Mouse (Mus musculus) urinary bladder, postnatal 10 days (tissue): ENCODE results near the gene Gm36864.
"Not testable (repeated sequence)": the region's sequence is repeated elsewhere in the genome, so short reads cannot be mapped to it uniquely, and the experiment has no call there.

Experiments used
- DNase-seq: peaks from one replicate; pipeline ENCODE4 v3.0.0; 2022; ENCODE audit warnings: low spot score

Gm36864 gene

GRCm38 (mm10) chr7:44235909-44236308, at the start of gene Gm36864:
TSS of gene Gm36864 (plus strand) at chr7:44236177.
- no peak for DNase-seq

DNA sequence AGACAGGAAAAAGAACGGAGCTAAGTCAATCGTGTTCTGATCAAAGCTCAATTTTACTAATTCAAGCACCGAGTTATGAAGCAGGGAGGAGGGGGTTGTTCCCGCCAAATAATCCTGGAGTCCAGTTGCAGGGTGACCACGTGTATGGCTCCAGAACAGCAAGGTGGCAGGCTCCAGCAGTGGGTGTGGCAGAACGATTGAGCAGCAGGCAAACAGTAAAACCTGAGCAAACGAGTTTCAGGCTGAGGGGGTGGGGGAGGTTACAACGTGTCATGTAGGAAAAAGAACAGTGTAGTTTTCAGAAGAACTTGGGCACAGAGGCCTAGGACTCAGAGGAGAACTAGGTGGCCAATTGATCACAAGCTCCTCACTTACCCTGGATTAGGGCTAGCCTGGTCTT, 49.5 kb upstream of the Gm36864 start:
- DNase-seq, result not testable (repeated sequence)

GRCm38 (mm10) chr7:44187936-44188335, 48.0 kb upstream of the Gm36864 start, which contains the start of gene Klk1b24:
TSS of gene Klk1b24 (plus strand) at chr7:44188236.
- DNase-seq, result not testable (repeated sequence)

- not testable (repeated sequence) for DNase-seq
Observed at GRCm38 (mm10) chr7:44193466-44193865, 42.5 kb upstream of the Gm36864 start.

- DNase-seq, result no peak
Observed at GRCm38 (mm10) chr7:44197891-44198290, 38.1 kb upstream of the Gm36864 start, which contains the start of gene Klk1b3. TSS of gene Klk1b3 (plus strand) at chr7:44198191.

- DNase-seq, result not testable (repeated sequence)
Observed at GRCm38 (mm10) chr7:44207135-44207534, 28.8 kb upstream of the Gm36864 start, which contains the start of gene Klk1b4. TSS of gene Klk1b4 (plus strand) at chr7:44207435.

DNA sequence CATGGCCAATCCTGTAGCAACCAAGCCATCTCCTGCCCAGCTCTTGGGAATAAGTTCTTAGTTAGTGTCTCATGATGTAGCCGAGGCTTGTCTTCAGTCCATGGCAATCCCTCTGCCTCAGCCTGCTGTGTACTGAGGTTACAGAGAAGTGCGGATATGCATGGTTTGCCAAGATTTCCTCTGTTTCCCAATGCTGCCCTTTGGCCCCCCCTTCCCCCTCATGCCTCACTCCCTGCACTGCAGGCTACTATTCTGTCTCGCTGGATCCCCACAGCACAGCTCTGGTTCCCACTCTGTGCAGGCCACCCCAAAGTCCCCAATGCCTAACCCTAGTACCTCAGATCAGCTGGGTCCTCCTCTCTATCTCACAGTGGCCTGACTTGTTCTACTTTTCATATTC, 27.7 kb upstream of the Gm36864 start:
- DNase-seq, result no peak

DNA sequence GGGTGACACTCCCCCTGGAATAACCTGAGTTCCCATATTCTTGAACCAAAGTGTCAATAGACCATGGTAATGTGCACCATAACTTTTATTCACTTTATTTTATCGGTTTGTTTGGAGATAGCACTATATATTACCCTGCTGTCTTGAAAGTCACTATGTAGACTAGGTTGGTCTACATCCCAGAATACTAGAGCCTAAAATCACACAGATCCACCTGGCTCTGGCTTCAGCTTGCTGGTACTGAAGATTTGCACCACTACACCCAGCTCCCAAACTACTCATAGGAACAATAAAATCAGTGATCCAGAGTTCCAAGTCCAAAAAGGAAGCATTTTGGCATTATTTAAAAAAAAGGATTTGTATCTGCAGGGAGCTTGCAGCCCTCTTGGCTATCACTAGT, 20.3 kb upstream of the Gm36864 start, which contains the start of gene Klk1b5:
TSS of gene Klk1b5 (plus strand) at position 301 of the 400 bp plus-strand sequence.
- DNase-seq, result no peak

GRCm38 (mm10) chr7:44221601-44222000, 14.4 kb upstream of the Gm36864 start:
- DNase-seq, result not testable (repeated sequence)

DNA sequence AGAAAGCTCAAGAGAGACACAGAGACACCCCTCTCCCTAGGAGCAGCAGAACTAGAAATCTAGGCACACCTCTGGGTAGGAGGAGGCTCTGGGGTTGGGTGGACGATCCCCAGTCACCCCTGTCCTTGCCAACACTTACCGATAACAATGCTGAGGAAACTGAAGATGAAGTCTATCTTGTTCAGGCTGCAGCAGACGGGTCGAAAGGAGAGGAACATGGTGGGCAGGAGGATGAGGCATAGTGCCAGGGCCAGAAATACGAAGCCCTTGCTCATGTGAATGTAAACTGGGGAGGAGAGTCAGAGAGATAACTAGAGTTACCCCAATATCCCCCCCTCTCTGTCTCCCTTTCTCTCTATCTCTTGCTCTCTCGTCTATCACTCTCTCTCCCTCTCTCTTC, 13.6 kb upstream of the Gm36864 start:
- not testable (repeated sequence) for DNase-seq

- DNase-seq, result no peak
Observed at GRCm38 (mm10) chr7:44225076-44225475, 10.9 kb upstream of the Gm36864 start, which contains the start of gene Klk1. TSS of gene Klk1 (plus strand) at chr7:44225360.

GRCm38 (mm10) chr7:44239913-44240312, 3.9 kb downstream of the Gm36864 start:
- DNase-seq, result no peak

- DNase-seq, result no peak
Observed at GRCm38 (mm10) chr7:44240712-44241111, 4.7 kb downstream of the Gm36864 start.

DNA sequence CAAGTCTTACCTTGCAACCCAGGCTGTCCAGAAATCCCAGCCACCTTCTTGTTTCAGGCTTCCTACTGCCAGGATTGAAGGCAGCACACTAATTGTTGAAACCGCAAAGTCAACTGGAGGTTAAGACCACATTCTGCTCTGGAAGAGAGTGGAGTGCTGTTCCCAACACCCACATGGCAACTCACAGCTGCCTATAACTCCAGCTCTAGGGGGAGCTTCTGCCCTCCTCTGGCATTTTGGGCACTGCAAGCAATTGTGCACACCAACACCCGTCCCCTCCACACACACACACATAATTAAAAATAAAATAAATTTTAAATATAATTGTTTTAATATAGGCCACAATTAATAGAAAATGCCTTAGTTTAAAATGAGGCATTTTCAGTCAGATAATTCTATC, 5.2 kb downstream of the Gm36864 start:
- DNase-seq, result no peak

DNA sequence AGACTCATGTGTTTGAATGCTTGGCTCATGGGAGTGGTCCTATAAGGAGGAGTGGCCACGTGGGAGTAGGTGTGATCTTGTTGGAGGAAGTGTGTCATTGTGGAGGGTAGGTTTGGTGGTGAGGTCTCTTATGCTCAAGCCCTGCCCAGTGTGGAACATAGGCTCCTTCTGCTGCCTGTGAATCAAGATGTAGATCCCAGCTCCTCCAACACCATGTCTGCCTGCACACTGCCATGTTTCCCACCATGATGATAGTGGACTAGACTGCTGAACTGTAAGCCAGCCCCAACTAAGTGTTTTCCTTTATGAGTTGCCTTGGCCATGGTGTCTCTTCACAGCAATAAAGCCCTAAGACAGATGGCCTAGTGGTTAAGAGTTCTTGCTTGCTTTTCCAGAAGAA, 8.1 kb downstream of the Gm36864 start:
- DNase-seq, result no peak

- DNase-seq, result peak; percentile 65
Observed at GRCm38 (mm10) chr7:44246055-44246983, 10.3 kb downstream of the Gm36864 start, which contains the start of the genes 1700028J19Rik and 2410002F23Rik. TSS of gene 1700028J19Rik (minus strand) at chr7:44246695. TSS of gene 2410002F23Rik (plus strand) at chr7:44246722.

DNA sequence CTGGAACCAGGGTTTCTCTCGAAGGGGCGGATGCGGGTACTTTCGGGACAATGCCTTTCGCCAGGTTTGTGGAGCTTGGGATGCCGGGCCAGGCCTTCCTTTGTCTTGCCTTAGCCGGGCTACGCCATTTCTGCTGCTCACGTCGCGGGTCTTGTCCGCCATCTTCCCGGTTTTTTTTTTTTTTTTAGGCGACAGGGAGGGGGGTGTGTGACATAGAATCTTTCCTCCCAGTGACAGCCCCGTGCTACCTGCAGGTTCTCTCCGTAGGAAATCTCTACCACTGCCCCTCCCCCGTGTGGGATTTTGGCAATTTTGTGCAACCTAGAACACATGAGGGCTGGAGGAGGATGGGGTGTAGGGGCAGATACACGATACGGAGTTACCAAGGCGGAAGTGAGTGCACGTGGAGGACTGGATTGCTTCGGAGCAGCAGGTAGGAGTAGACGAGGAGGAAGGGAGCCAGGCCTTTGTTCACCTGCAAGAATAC, 11.1 kb downstream of the Gm36864 start:
- no peak for DNase-seq

- no peak for DNase-seq
Observed at GRCm38 (mm10) chr7:44247971-44248370, 12.0 kb downstream of the Gm36864 start.

DNA sequence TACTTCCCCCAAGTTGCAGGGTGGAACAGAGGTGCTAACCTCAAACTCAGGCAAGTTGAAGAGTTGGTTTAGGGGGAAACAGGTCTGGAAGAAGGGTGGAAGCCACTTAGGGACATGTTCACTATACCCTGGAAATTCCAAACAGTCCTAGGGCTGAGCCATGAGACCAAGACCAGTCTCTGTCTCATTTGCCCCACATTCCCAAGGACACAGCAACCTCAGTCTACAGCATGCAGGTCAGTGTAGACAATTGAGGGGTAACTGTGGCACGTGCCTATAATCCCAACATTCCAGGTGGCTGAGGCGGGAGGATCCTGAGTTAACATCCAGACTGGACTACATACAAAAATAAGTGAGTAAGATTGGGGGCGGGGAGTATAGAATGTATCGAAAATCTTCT, 13.3 kb downstream of the Gm36864 start:
- DNase-seq, result no peak

GRCm38 (mm10) chr7:44250732-44251275, 14.8 kb downstream of the Gm36864 start:
- not testable (repeated sequence) for DNase-seq

DNA sequence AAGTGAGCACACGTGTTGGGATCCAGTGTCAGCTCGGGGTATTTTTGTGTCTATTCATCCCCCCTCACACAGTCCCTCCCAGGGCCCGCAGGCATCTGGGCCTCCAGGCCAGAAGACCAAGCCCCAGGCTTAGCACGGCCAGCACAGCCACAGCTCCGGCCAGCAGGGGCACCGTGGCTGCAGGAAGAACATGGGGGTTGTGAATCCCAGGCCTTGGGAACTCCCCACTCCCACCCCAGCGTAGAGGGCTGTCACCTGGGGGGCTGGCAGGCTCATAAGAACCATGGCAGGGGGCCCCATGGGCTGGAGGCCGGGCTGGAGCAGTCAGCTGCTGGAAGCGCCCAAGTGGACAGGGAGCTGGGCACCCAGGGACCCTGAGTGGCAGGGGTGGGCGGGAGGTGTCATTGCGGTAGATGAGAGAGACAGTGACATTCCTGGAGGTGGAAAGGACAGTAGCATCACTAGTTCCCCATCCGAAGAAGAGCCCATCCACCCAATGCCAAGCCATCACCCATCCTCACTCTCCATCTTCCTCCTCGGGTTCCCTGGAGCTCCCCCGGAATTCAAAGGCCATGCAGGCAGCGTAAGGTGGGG, 17.1 kb downstream of the Gm36864 start:
- DNase-seq, result no peak

DNA sequence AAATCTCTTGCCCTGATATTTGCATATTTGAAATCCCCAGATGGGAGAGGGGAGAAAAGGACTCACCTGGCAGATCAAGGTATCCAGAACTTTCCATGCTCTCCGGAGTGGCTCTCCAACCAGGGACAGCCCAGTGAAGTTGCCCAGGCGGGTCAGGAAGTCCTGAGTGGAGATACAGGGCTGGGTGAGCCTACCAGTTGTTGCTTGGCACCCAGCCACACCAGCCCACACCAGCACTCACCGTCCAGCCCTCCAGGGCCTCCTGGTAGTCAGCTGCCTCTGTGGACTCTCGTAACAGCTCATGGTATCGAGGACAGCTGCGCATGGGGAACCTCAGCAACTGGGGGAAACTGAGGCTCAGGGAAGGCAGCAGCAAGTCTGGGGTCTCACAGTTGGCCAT, 19.0 kb downstream of the Gm36864 start:
- no peak for DNase-seq
